Mouse (Mus musculus): ENCODE data around the gene Fasl. TPM values are rescaled to one million over a fixed set of nuclear protein-coding genes. Genes with fewer than 3 reads are reported as not detected.

Fasl gene
- total and polyA plus RNA-seq, 3 experiments: not detected

DNA sequence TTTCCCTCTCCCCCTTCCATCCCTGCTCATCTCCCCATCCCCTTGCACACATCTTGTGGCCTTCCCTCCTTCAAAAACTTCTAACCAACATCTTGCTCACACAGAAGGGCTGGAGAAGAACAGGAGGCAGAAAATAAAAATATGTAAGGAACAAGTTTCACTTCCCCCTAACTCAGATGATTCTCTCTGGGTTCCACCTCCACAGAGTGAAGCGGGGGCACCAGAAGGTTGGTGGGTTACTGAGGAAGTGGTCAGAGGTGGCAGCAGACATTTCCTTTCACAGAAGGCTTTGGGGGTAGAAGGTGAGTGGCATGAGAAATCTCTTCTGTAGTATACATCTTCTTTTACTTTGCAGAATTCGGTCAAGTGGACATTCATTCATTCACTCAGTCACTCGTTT, 10.6 kb upstream of the Fasl start:
- H3K4me1 ChIP-seq (ENCODE audit: control insufficient read depth in 1 of 2, insufficient read depth in 2 of 2, low read length in 2 of 2): no peaks in the 10 kb centered on the region
- H3K9me3 ChIP-seq (replicated peaks; ENCODE audit: insufficient read depth, low read length): no peaks in the 10 kb centered on the region
- H3K27ac ChIP-seq (ENCODE audit: control insufficient read depth, low read depth, low read length): no peak overlapping the region
- H3K4me3 ChIP-seq (ENCODE audit: control insufficient read depth in 1 of 2, insufficient read depth in 1 of 2, low read depth in 2 of 2, low read length in 2 of 2): no peak overlapping the region
- H3K9ac ChIP-seq (ENCODE audit: control insufficient read depth, low read depth, low read length, poor library complexity, severe bottlenecking): no peak overlapping the region
- no peaks in the 10 kb centered on the region for H3K79me2 ChIP-seq (ENCODE audit: control insufficient read depth, insufficient read depth, low read length, poor library complexity)
- no peak for TF ChIP-seq ELF1 (IDR thresholded peaks at IDR 0.05; ENCODE audit: low read depth, low read length)
- TF ChIP-seq USF2 (IDR thresholded peaks at IDR 0.05; ENCODE audit: borderline replicate concordance in 1 of 2, insufficient read depth in 1 of 2, low read depth in 1 of 2, low read length in 2 of 2): no peak
- TF ChIP-seq SIN3A (IDR thresholded peaks at IDR 0.05; ENCODE audit: low read length): no peak
- no peak for TF ChIP-seq ZMIZ1 (IDR thresholded peaks at IDR 0.05; ENCODE audit: low read depth, low read length)
- no peak for TF ChIP-seq MYB (IDR thresholded peaks at IDR 0.05; ENCODE audit: low read depth, low read length)
- no peak for TF ChIP-seq POLR2AphosphoS2 (IDR thresholded peaks at IDR 0.05; ENCODE audit: low read length)
- no peak for TF ChIP-seq RAD21 (IDR thresholded peaks at IDR 0.05; ENCODE audit: low read depth, low read length)
- no peak for TF ChIP-seq HCFC1 (IDR thresholded peaks at IDR 0.05; ENCODE audit: low read depth, low read length)
- no peak for TF ChIP-seq SMC3 (IDR thresholded peaks at IDR 0.05; ENCODE audit: low read depth, low read length)
- TF ChIP-seq TAL1 (IDR thresholded peaks at IDR 0.05; ENCODE audit: low read length): no peak
- TF ChIP-seq MXI1 (IDR thresholded peaks at IDR 0.05; ENCODE audit: low read depth, low read length): no peak
- no peak for TF ChIP-seq MEF2A (IDR thresholded peaks at IDR 0.05; ENCODE audit: extremely low read depth, insufficient replicate concordance, low read depth, low read length, poor library complexity, severe bottlenecking)
- TF ChIP-seq MYC (IDR thresholded peaks at IDR 0.05; ENCODE audit: low read depth, low read length): no peak
- no peak for TF ChIP-seq JUND (IDR thresholded peaks at IDR 0.05; ENCODE audit: low read depth, low read length)
- TF ChIP-seq RCOR1 (IDR thresholded peaks at IDR 0.05; ENCODE audit: low read depth, low read length): no peak
- TF ChIP-seq ETS1 (IDR thresholded peaks at IDR 0.05; ENCODE audit: low read depth, low read length): no peak
- no peak for TF ChIP-seq UBTF (IDR thresholded peaks at IDR 0.05; ENCODE audit: borderline replicate concordance, insufficient read depth, low read depth, low read length)
- no peak for TF ChIP-seq BHLHE40 (IDR thresholded peaks at IDR 0.05; ENCODE audit: borderline replicate concordance, low read depth, low read length)
- no peak for TF ChIP-seq TCF12 (IDR thresholded peaks at IDR 0.05; ENCODE audit: low read depth, low read length)
- H3K36me3 ChIP-seq (ENCODE audit: control insufficient read depth in 1 of 2, insufficient read depth in 2 of 2, low read length in 2 of 2): no peaks in the 10 kb centered on the region
- no peaks in the 10 kb centered on the region for H3K27me3 ChIP-seq (ENCODE audit: control insufficient read depth in 1 of 2, insufficient read depth in 2 of 2, low read length in 2 of 2)
- DNase-seq (ENCODE audit: low read depth, low spot score): no peak

DNA sequence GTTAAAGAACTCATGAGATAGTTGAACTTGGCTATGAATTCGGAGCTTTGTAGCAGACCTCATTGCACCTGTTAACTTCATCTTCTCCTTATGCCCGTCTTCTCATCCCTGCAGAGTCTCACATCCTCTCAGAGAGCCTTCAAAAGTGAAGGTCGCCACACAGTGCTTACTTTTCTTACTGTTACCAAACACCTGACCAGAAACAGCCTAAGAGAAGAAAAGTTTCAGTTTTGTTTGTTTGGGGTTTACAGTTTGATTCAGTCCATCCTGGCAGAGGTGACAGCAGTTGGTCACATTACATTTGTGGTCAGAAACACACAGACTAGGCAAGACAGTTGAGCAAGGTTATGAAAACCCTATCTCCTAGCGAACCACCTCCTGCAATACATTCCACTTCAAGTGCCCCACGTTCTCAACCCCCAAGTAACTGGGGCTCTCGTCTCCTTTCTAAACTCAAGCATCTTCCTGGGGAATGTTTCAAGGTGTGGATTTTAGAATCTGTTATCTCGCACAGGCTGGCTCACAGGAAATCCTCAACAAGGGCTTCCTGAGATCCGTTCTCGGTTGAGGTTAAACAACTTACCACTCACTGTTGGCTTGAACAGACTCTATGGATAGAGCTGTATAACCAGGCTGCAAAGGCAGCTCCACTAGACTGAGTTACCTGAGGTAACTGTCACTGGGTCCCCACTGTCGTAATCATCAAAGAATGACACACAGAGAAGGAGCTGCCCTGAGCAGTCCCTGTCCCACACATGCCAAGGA, 6.3 kb upstream of the Fasl start:
- peaks cover 13 to 19% of the 10 kb centered on the region in 2 experiments for H3K4me1 ChIP-seq (ENCODE audit: control insufficient read depth in 1 of 2, insufficient read depth in 2 of 2, low read length in 2 of 2)
- H3K9me3 ChIP-seq (replicated peaks; ENCODE audit: insufficient read depth, low read length): no peaks in the 10 kb centered on the region
- no peak overlapping the region for H3K27ac ChIP-seq (ENCODE audit: control insufficient read depth, low read depth, low read length)
- H3K79me2 ChIP-seq (ENCODE audit: control insufficient read depth, insufficient read depth, low read length, poor library complexity): no peaks in the 10 kb centered on the region
- H3K36me3 ChIP-seq (ENCODE audit: control insufficient read depth in 1 of 2, insufficient read depth in 2 of 2, low read length in 2 of 2): peaks cover 0 to 23% of the 10 kb centered on the region in 2 experiments; a peak in 2 of 4 replicates
- TF ChIP-seq USF2 (IDR thresholded peaks at IDR 0.05; ENCODE audit: borderline replicate concordance in 1 of 2, insufficient read depth in 1 of 2, low read depth in 1 of 2, low read length in 2 of 2) (no peak), MYB (IDR thresholded peaks at IDR 0.05; ENCODE audit: low read depth, low read length) (no peak), GABPA (IDR thresholded peaks at IDR 0.05; ENCODE audit: low read depth, low read length) (no peak), POLR2A (IDR thresholded peaks at IDR 0.05; ENCODE audit: control insufficient read depth in 1 of 2, insufficient read depth in 1 of 2, low read depth in 1 of 2, low read length in 2 of 2, poor library complexity in 1 of 2) (no peak), MEF2A (IDR thresholded peaks at IDR 0.05; ENCODE audit: extremely low read depth, insufficient replicate concordance, low read depth, low read length, poor library complexity, severe bottlenecking) (no peak), ELF1 (IDR thresholded peaks at IDR 0.05; ENCODE audit: low read depth, low read length) (no peak), MAZ (IDR thresholded peaks at IDR 0.05; ENCODE audit: low read depth, low read length) (no peak), TCF12 (IDR thresholded peaks at IDR 0.05; ENCODE audit: low read depth, low read length) (no peak)
- H3K4me3 ChIP-seq (ENCODE audit: control insufficient read depth in 1 of 2, insufficient read depth in 1 of 2, low read depth in 2 of 2, low read length in 2 of 2): no peak overlapping the region
- H3K9ac ChIP-seq (ENCODE audit: control insufficient read depth, low read depth, low read length, poor library complexity, severe bottlenecking): no peak overlapping the region
- H3K27me3 ChIP-seq (ENCODE audit: control insufficient read depth in 1 of 2, insufficient read depth in 2 of 2, low read length in 2 of 2): no peaks in the 10 kb centered on the region
- DNase-seq (ENCODE audit: low read depth, low spot score): no peak
